Mouse (Mus musculus) small intestine, adult 2 months (tissue): Measurements from ENCODE around the gene Ccdc127.

ENCODE experiments used
- CTCF ChIP-seq: fragments of 200-500 bp; IDR thresholded peaks from 2 replicates; pipeline ENCODE4 v1.5.1; 2012; ENCODE audit warnings: low read depth, mild to moderate bottlenecking, control low read depth, inconsistent platforms, low read length, moderate library complexity, mixed read lengths; ENCODE audit not compliant: insufficient replicate concordance, insufficient read length; ENCODE audit errors: extremely low read depth
- POLR2A ChIP-seq: fragments of 200-500 bp; IDR thresholded peaks from 2 replicates; pipeline ENCODE4 v1.6.1; 2012; ENCODE audit warnings: low read depth, mild to moderate bottlenecking, control low read depth, inconsistent platforms, low read length, moderate library complexity

DNA sequence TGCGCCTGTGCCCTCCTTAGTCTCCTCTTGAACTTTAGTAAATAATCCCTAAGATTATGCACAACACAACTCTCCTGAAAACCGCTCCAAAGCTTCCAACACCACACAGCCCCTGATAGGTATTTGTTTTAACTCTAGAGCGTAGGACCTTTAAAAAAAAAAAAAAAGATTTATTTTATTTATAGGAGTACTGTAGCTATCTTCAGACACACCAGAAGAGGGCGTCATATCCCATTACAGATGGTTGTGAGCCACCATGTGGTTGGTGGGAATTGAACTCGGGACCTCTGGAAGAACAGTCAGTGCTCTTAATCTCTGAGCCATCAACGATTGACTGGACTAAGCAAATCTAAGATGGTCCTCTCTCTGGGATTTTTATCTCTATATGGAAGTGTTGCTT, 39.6 kb downstream of the Ccdc127 start:
- no peak for TF ChIP-seq CTCF
- TF ChIP-seq POLR2A = no peak
